Mouse (Mus musculus) hindbrain, embryonic 13.5 days (tissue): ENCODE results near the gene Mst1. TPM values are rescaled to one million over a fixed set of nuclear protein-coding genes. Genes with fewer than 3 reads are reported as not detected.

Source experiments
- ATAC-seq: fragments of 200-750 bp; cut with Nextera tagmentation; 2 replicates; pipeline ENCODE4 v1.8.0; 2017; ENCODE audit warnings: moderate TSS enrichment; ENCODE audit not compliant: low FRiP score
- H3K27ac ChIP-seq: fragments of 300-500 bp; sonication (generic); 2 replicates; pipeline ENCODE4 v1.5.1; 2015; ENCODE audit warnings: inconsistent platforms, mild to moderate bottlenecking, moderate library complexity
- H3K27me3 ChIP-seq: fragments of 300-500 bp; sonication (generic); 2 replicates; pipeline ENCODE4 v1.6.1; 2015; ENCODE audit warnings: mild to moderate bottlenecking, inconsistent platforms
- H3K36me3 ChIP-seq: fragments of 300-500 bp; sonication (generic); 2 replicates; pipeline ENCODE4 v1.6.1; 2015; ENCODE audit warnings: mild to moderate bottlenecking, inconsistent platforms
- H3K4me1 ChIP-seq: fragments of 300-500 bp; sonication (generic); replicated peaks from 2 replicates; pipeline ENCODE4 v1.6.1; 2015; ENCODE audit warnings: inconsistent platforms
- H3K4me2 ChIP-seq: fragments of 300-500 bp; sonication (generic); 2 replicates; pipeline ENCODE4 v1.6.1; 2015; ENCODE audit warnings: inconsistent platforms, mild to moderate bottlenecking, moderate library complexity
- H3K4me3 ChIP-seq: fragments of 300-500 bp; sonication (generic); 2 replicates; pipeline ENCODE4 v1.5.1; 2015; ENCODE audit warnings: mild to moderate bottlenecking, inconsistent platforms
- H3K9ac ChIP-seq: fragments of 300-500 bp; sonication (generic); 2 replicates; pipeline ENCODE4 v1.6.1; 2015; ENCODE audit warnings: mild to moderate bottlenecking, inconsistent platforms
- H3K9me3 ChIP-seq: fragments of 300-500 bp; sonication (generic); 2 replicates; pipeline ENCODE4 v1.6.1; 2016; ENCODE audit warnings: inconsistent platforms
- WGBS: fragments of 180-500 bp; shearing (Covaris S2); methylation state at CpG from one replicate; pipeline ENCODE4 v1.1.7; 2015; 5-methylcytosine and 5-hydroxymethylcytosine counted together
- polyA plus RNA-seq: library from polyadenylated mRNA; unstranded; fragments of >200 nt; fragmentation: Nextera tagmentation; extraction: Ambion mirVana; gene quantifications from 2 replicates; pipeline ENCODE4 v1.2.1, GENCODE M21; 2015

The Mst1 gene
- polyA plus RNA-seq, result not detected in 2 replicates

GRCm38 (mm10) chr9:108080168-108080567, at the start of gene Mst1:
TSS of gene Mst1 (plus strand) at chr9:108080436.
- Histone ChIP-seq H3K27me3 (peaks cover 49% of the 10 kb centered on the region), H3K9ac (peak within 1 kb of the TSS; percentile 99), H3K9me3 (no peaks in the 10 kb centered on the region), H3K27ac (no peak within 1 kb of the TSS), H3K4me3 (peak within 1 kb of the TSS; percentile 76), H3K36me3 (peaks cover 25% of the 10 kb centered on the region), H3K4me1 (peaks cover 28% of the 10 kb centered on the region), H3K4me2 (peak within 1 kb of the TSS; percentile 93)
- ATAC-seq, result no peak
- WGBS, result 77% methylated on average over 5 of the region's 5 CpGs

- no peak overlapping the region for H3K9ac ChIP-seq
- H3K4me1 ChIP-seq, result no peaks in the 10 kb centered on the region
- no peak overlapping the region for H3K4me3 ChIP-seq
- H3K9me3 ChIP-seq, result no peaks in the 10 kb centered on the region
- no peak for ATAC-seq
- WGBS, result 94% methylated on average over 5 of the region's 5 CpGs
- no peak overlapping the region for H3K27ac ChIP-seq
- no peak overlapping the region for H3K4me2 ChIP-seq
- peaks cover 56% of the 10 kb centered on the region for H3K36me3 ChIP-seq
- H3K27me3 ChIP-seq, result no peaks in the 10 kb centered on the region
Observed at GRCm38 (mm10) chr9:108032126-108032525, 48.1 kb upstream of the Mst1 start.

GRCm38 (mm10) chr9:108035331-108036156, 44.7 kb upstream of the Mst1 start:
- Histone ChIP-seq H3K4me2 (no peak overlapping the region), H3K27ac (no peak overlapping the region), H3K4me1 (no peaks in the 10 kb centered on the region), H3K9ac (no peak overlapping the region), H3K36me3 (peaks cover 60% of the 10 kb centered on the region), H3K9me3 (no peaks in the 10 kb centered on the region), H3K4me3 (no peak overlapping the region), H3K27me3 (no peaks in the 10 kb centered on the region)
- ATAC-seq, result no peak
- WGBS, result 97% methylated on average over 2 of the region's 2 CpGs

- no peak overlapping the region for H3K4me2 ChIP-seq
- H3K9ac ChIP-seq, result no peak overlapping the region
- no peak overlapping the region for H3K4me3 ChIP-seq
- peaks cover 65% of the 10 kb centered on the region for H3K36me3 ChIP-seq
- WGBS, result 97% methylated on average over 8 of the region's 8 CpGs
- H3K27ac ChIP-seq, result no peak overlapping the region
- H3K9me3 ChIP-seq, result no peaks in the 10 kb centered on the region
- H3K4me1 ChIP-seq, result peaks cover 20% of the 10 kb centered on the region
- ATAC-seq, result no peak
- H3K27me3 ChIP-seq, result no peaks in the 10 kb centered on the region
Observed at GRCm38 (mm10) chr9:108044751-108045492, 35.3 kb upstream of the Mst1 start.

- no peak for ATAC-seq
- peaks cover 65% of the 10 kb centered on the region for H3K36me3 ChIP-seq
- no peaks in the 10 kb centered on the region for H3K9me3 ChIP-seq
- WGBS, result 89% methylated on average over 4 of the region's 4 CpGs
- H3K4me2 ChIP-seq, result no peak overlapping the region
- H3K27ac ChIP-seq, result no peak overlapping the region
- no peaks in the 10 kb centered on the region for H3K27me3 ChIP-seq
- peaks cover 28% of the 10 kb centered on the region for H3K4me1 ChIP-seq
- H3K4me3 ChIP-seq, result no peak overlapping the region
- 0 out of 2 replicates have a peak overlapping the region, but pooled peaks have one; percentile 19 for H3K9ac ChIP-seq
Observed at GRCm38 (mm10) chr9:108046582-108046981, 33.7 kb upstream of the Mst1 start.

GRCm38 (mm10) chr9:108047601-108048565, 32.4 kb upstream of the Mst1 start:
- Histone ChIP-seq H3K4me1 (peaks cover 35% of the 10 kb centered on the region), H3K4me2 (peak overlapping the region; percentile 96), H3K27me3 (no peaks in the 10 kb centered on the region), H3K9ac (peak overlapping the region; percentile 67; the same call in 1 of the 2 replicates), H3K36me3 (peaks cover 57% of the 10 kb centered on the region), H3K27ac (peak overlapping the region; percentile 79), H3K9me3 (no peaks in the 10 kb centered on the region), H3K4me3 (peak overlapping the region; percentile 74)
- 51% methylated on average over 17 of the region's 17 CpGs for WGBS
- ATAC-seq, result no peak

- WGBS, result 2% methylated on average over 19 of the region's 19 CpGs
- peak overlapping the region; percentile 96 for H3K4me2 ChIP-seq
- H3K4me1 ChIP-seq, result peaks cover 41% of the 10 kb centered on the region
- no peaks in the 10 kb centered on the region for H3K27me3 ChIP-seq
- H3K27ac ChIP-seq, result peak overlapping the region; percentile 79
- H3K4me3 ChIP-seq, result peak overlapping the region; percentile 74
- H3K9me3 ChIP-seq, result no peaks in the 10 kb centered on the region
- peak; percentile 55 for ATAC-seq
- peak overlapping the region; percentile 67 for H3K9ac ChIP-seq
- H3K36me3 ChIP-seq, result peaks cover 54% of the 10 kb centered on the region
Observed at GRCm38 (mm10) chr9:108048566-108048955, 31.7 kb upstream of the Mst1 start.

GRCm38 (mm10) chr9:108049016-108049455, 31.2 kb upstream of the Mst1 start, which contains the start of gene Gmppb:
TSS of gene Gmppb (plus strand) at chr9:108049242.
- ATAC-seq, result peak; percentile 96
- WGBS, result under 1% methylated on average over 30 of the region's 39 CpGs
- H3K36me3 ChIP-seq, result peaks cover 59% of the 10 kb centered on the region
- H3K4me2 ChIP-seq, result peak within 1 kb of the TSS; percentile 96
- peaks cover 41% of the 10 kb centered on the region for H3K4me1 ChIP-seq
- no peaks in the 10 kb centered on the region for H3K9me3 ChIP-seq
- H3K27ac ChIP-seq, result peak within 1 kb of the TSS; percentile 83
- peak within 1 kb of the TSS; percentile 84 for H3K9ac ChIP-seq
- H3K4me3 ChIP-seq, result peak within 1 kb of the TSS; percentile 74
- H3K27me3 ChIP-seq, result no peaks in the 10 kb centered on the region

GRCm38 (mm10) chr9:108049561-108050251, 30.5 kb upstream of the Mst1 start:
- Histone ChIP-seq H3K9me3 (no peaks in the 10 kb centered on the region), H3K36me3 (peaks cover 63% of the 10 kb centered on the region), H3K4me3 (peak overlapping the region; percentile 74), H3K27ac (peak overlapping the region; percentile 83), H3K9ac (peak overlapping the region; percentile 84), H3K4me1 (peaks cover 41% of the 10 kb centered on the region), H3K27me3 (no peaks in the 10 kb centered on the region), H3K4me2 (peak overlapping the region; percentile 96)
- ATAC-seq, result no peak; the same call in none of the 2 replicates
- WGBS, result 43% methylated on average over 15 of the region's 15 CpGs

GRCm38 (mm10) chr9:108051184-108051930, 28.9 kb upstream of the Mst1 start:
- Histone ChIP-seq H3K9me3 (no peaks in the 10 kb centered on the region), H3K4me3 (no peak overlapping the region), H3K4me1 (peaks cover 41% of the 10 kb centered on the region), H3K4me2 (no peak overlapping the region), H3K27ac (no peak overlapping the region), H3K36me3 (peaks cover 63% of the 10 kb centered on the region), H3K9ac (no peak overlapping the region; the same call in 1 of the 2 replicates), H3K27me3 (no peaks in the 10 kb centered on the region)
- 96% methylated on average over 15 of the region's 15 CpGs for WGBS
- ATAC-seq, result no peak

GRCm38 (mm10) chr9:108051931-108052220, 28.4 kb upstream of the Mst1 start:
- Histone ChIP-seq H3K27ac (no peak overlapping the region), H3K4me2 (no peak overlapping the region), H3K9me3 (no peaks in the 10 kb centered on the region), H3K4me1 (peaks cover 41% of the 10 kb centered on the region), H3K4me3 (no peak overlapping the region), H3K36me3 (peaks cover 63% of the 10 kb centered on the region), H3K27me3 (no peaks in the 10 kb centered on the region), H3K9ac (no peak overlapping the region; the same call in 1 of the 2 replicates)
- ATAC-seq, result no peak
- 76% methylated on average over 4 of the region's 4 CpGs for WGBS
